Mouse (Mus musculus) spleen, postnatal 36 days (tissue): Measurements from ENCODE around the gene Prss36.
A peak's percentile ranks its signal among the peaks of the same experiment; 100 is the strongest.
"Not testable (repeated sequence)": the region's sequence is repeated elsewhere in the genome, so short reads cannot be mapped to it uniquely, and the experiment has no call there.

ENCODE experiments used
- DNase-seq, 2 experiments: peaks; one replicate each; pipeline ENCODE4 v3.0.0; 2022; ENCODE audit warnings: low spot score in 2 of 2, mixed read lengths in 1 of 2

Gene Prss36

GRCm38 (mm10) chr7:127946470-127947023 lies at the start of gene Prss36:
Gene Prss36, minus strand, starts transcription at chr7:127946725.
- no peak for DNase-seq

- peak; percentile 81 to 84 for DNase-seq
These were observed 46.9 kb upstream of the Prss36 start, which contains the start of gene Pycard for GRCm38 (mm10) chr7:127993341-127993977. Gene Pycard, minus strand, starts transcription at chr7:127993867.

- no peak for DNase-seq
These were observed 46.2 kb upstream of the Prss36 start for GRCm38 (mm10) chr7:127992488-127993340.

- DNase-seq: peak; percentile 64 to 70
These were observed 45.3 kb upstream of the Prss36 start for GRCm38 (mm10) chr7:127991643-127992487.

GRCm38 (mm10) chr7:127988904-127989303 lies 42.4 kb upstream of the Prss36 start:
- no peak for DNase-seq

- DNase-seq: no peak
These were observed 34.1 kb upstream of the Prss36 start for GRCm38 (mm10) chr7:127980606-127981005.

- DNase-seq: no peak
These were observed 32.3 kb upstream of the Prss36 start for GRCm38 (mm10) chr7:127978856-127979255.

GRCm38 (mm10) chr7:127974413-127974930 lies 27.9 kb upstream of the Prss36 start:
- no peak for DNase-seq

- DNase-seq: peak; percentile 66 to 76
These were observed 21.6 kb upstream of the Prss36 start for GRCm38 (mm10) chr7:127967922-127968828.

- DNase-seq: peak; percentile 92 to 95
These were observed 20.7 kb upstream of the Prss36 start, which contains the start of gene Fus for GRCm38 (mm10) chr7:127967004-127967921. Gene Fus, plus strand, starts transcription at chr7:127967457.

- DNase-seq: no peak
These were observed 19.9 kb upstream of the Prss36 start for GRCm38 (mm10) chr7:127966371-127966918.

GRCm38 (mm10) chr7:127959364-127959763 lies 12.8 kb upstream of the Prss36 start:
- DNase-seq: no peak

- DNase-seq: no peak
These were observed 6.5 kb upstream of the Prss36 start for GRCm38 (mm10) chr7:127952864-127953581.

- DNase-seq: no peak
These were observed 1.9 kb downstream of the Prss36 start for GRCm38 (mm10) chr7:127944614-127945013.

GRCm38 (mm10) chr7:127942097-127942496 lies 4.4 kb downstream of the Prss36 start:
- not testable (repeated sequence) for DNase-seq

- no peak for DNase-seq
These were observed 10.2 kb downstream of the Prss36 start for GRCm38 (mm10) chr7:127936216-127936884.

GRCm38 (mm10) chr7:127935748-127936159 lies 10.8 kb downstream of the Prss36 start:
- no peak for DNase-seq
